8 mouse cellular contexts compared by ENCODE assay signal in the genomic region with DNA sequence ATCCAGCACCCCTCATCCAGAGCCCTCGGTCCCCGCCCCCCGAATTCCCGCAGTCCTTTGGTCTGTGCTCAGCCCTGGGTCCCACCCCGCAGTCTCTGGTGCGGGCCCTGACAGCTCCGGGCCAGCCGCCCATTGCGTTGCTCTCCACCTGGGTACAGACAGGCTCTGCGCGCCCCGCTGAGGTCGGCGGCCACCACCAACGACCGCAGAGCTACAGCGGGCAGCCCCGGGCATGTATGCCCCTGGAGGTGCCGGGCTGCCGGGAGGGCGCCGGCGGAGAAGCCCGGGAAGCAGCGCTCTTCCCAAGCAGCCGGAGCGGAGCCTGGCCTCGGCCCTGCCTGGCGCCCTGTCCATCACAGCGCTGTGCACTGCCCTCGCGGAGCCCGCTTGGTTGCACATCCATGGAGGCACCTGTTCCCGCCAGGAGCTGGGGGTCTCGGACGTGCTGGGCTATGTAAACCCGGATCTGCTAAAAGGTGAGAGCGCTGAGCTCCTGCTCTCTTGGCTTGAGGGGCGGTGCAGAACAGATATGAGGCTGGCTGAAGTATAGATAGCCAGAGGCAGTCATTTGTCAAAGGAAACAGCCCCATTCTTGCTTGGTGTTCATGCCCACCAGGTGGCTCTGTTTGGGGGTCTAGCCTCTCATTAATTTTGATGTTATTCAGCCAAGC. TPM values are rescaled to one million over a fixed set of nuclear protein-coding genes. Genes with fewer than 3 reads are reported as not detected.
A peak's percentile ranks its signal among the peaks of the same experiment; 100 is the strongest.
DNase-seq lines count a peak whose midpoint lies in the region; ATAC-seq and TF ChIP-seq lines count a peak whose summit lies in the region.

No protein-coding gene starts in this region.

- intact Hi-C loops in left cerebral cortex, postnatal 10 days (cut with DNase I), result no loop called here

- peak overlapping the region; percentile 88 for H3K4me3 ChIP-seq in cerebellum, adult 2 months (replicated peaks; ENCODE audit: insufficient read depth, low read depth, low read length)
- peak overlapping the region; percentile 99 for H3K4me3 ChIP-seq in hindbrain, embryonic 16.5 days (ENCODE audit: low read length)

- peak overlapping the region; percentile 89 for H3K9ac ChIP-seq in hindbrain, embryonic 16.5 days (ENCODE audit: low read depth, low read length)

- no peaks in the 10 kb centered on the region for H3K27me3 ChIP-seq in cerebellum, adult 2 months (ENCODE audit: control insufficient read depth, insufficient read depth, low read length)
- no peaks in the 10 kb centered on the region for H3K27me3 ChIP-seq in hindbrain, embryonic 16.5 days (replicated peaks; ENCODE audit: control insufficient read depth, insufficient read depth, low read length)

- no peak for TF ChIP-seq POLR2A in cerebellum, adult 2 months (IDR thresholded peaks at IDR 0.05; ENCODE audit: borderline replicate concordance, insufficient read depth, low read length)

- no peaks in the 10 kb centered on the region for H3K9me3 ChIP-seq in hindbrain, embryonic 16.5 days (ENCODE audit: control insufficient read depth, low read length)

- peak overlapping the region; percentile 68 for H3K27ac ChIP-seq in cerebellum, adult 2 months (ENCODE audit: insufficient read depth, low read length)
- peak overlapping the region; percentile 84 for H3K27ac ChIP-seq in hindbrain, embryonic 16.5 days (ENCODE audit: low read depth, low read length)

- H3K4me2 ChIP-seq in hindbrain, embryonic 16.5 days (ENCODE audit: low read length), result peak overlapping the region; percentile 92

- peak; percentile 74 for DNase-seq in Muller cell, postnatal 12 days (ENCODE audit: inconsistent ontology term)
- peak; percentile 64 to 66 for DNase-seq in cerebellum, adult 2 months
- peak; percentile 24 for DNase-seq in forelimb bud, embryonic 11.5 days (ENCODE audit: low read depth, low spot score)
- DNase-seq in left cerebral cortex, postnatal 10 days (ENCODE audit: extremely low spot score in 1 of 2, low spot score in 2 of 2), result peak; percentile 31 to 69
- peak; percentile 45 for DNase-seq in right cerebral cortex, postnatal 14 days
- DNase-seq in urinary bladder, postnatal 25 days (ENCODE audit: low spot score), result peak; percentile 23

- TF ChIP-seq CTCF in cerebellum, adult 2 months (IDR thresholded peaks at IDR 0.05; ENCODE audit: borderline replicate concordance, insufficient read depth, low read depth, low read length), result no peak

- ATAC-seq in hindbrain, embryonic 16.5 days, result peak; percentile 53
- peak; percentile 38 for ATAC-seq in megakaryocyte progenitor cell, adult 5-6 weeks (replicated peaks; ENCODE audit: poor library complexity)

- WGBS in cerebellum, adult 2 months, result under 1% methylated on average over 39 of the region's 39 CpGs
- under 1% methylated on average over 39 of the region's 39 CpGs for WGBS in hindbrain, embryonic 16.5 days

- H3K4me1 ChIP-seq in cerebellum, adult 2 months (ENCODE audit: control insufficient read depth, insufficient read depth, low read length), result peaks cover 7% of the 10 kb centered on the region; the same call in 1 of the 2 replicates
- peaks cover 37% of the 10 kb centered on the region for H3K4me1 ChIP-seq in hindbrain, embryonic 16.5 days (ENCODE audit: control insufficient read depth, insufficient read depth, low read depth, low read length)

- peaks cover 21% of the 10 kb centered on the region for H3K36me3 ChIP-seq in hindbrain, embryonic 16.5 days (ENCODE audit: control insufficient read depth, insufficient read depth, low read length)

RNA-seq across cellular contexts. Expression of a gene that starts 0.8 kb away (rescaled TPM):
- 77.9 and 80.3 TPM in 2 replicates for polyA plus RNA-seq in cerebellum, adult 2 months (2012; rRNA removed)
- 58.7 and 61.1 TPM in 2 replicates for polyA plus RNA-seq in hindbrain, embryonic 16.5 days (2015; fragmentation: Nextera tagmentation; extraction: Ambion mirVana)
- 100 to 1,000 TPM; 115 to 118 TPM for total RNA-seq in left cerebral cortex, postnatal 10 days (2021)
- 8.8 and 14.8 TPM in 2 replicates for total RNA-seq in megakaryocyte progenitor cell, adult 5-6 weeks (2015)
- total RNA-seq in megakaryocyte progenitor cell, adult 5-6 weeks (2017), result 27.0 and 28.1 TPM in 2 replicates

RNA-seq across cellular contexts. Expression of a gene that starts 0.9 kb away (rescaled TPM):
- 105 and 110 TPM in 2 replicates for polyA plus RNA-seq in cerebellum, adult 2 months (2012; rRNA removed)
- 59.0 and 61.6 TPM in 2 replicates for polyA plus RNA-seq in hindbrain, embryonic 16.5 days (2015; fragmentation: Nextera tagmentation; extraction: Ambion mirVana)
- 10 to 100 TPM; 62.5 to 66.0 TPM for total RNA-seq in left cerebral cortex, postnatal 10 days (2021)
- total RNA-seq in megakaryocyte progenitor cell, adult 5-6 weeks (2015), result 29.8 and 36.6 TPM in 2 replicates
- total RNA-seq in megakaryocyte progenitor cell, adult 5-6 weeks (2017), result 21.8 and 30.3 TPM in 2 replicates

RNA-seq across cellular contexts. Expression of a gene that starts 21.5 kb away (rescaled TPM):
- 88.7 and 92.2 TPM in 2 replicates for polyA plus RNA-seq in cerebellum, adult 2 months (2012; rRNA removed)
- polyA plus RNA-seq in hindbrain, embryonic 16.5 days (2015; fragmentation: Nextera tagmentation; extraction: Ambion mirVana), result 85.9 and 91.6 TPM in 2 replicates
- total RNA-seq in left cerebral cortex, postnatal 10 days (2021), result 100 to 1,000 TPM; 189 to 201 TPM
- 69.5 and 79.9 TPM in 2 replicates for total RNA-seq in megakaryocyte progenitor cell, adult 5-6 weeks (2015)
- total RNA-seq in megakaryocyte progenitor cell, adult 5-6 weeks (2017), result 134 and 138 TPM in 2 replicates

RNA-seq across cellular contexts. Expression of a gene that starts 40.3 kb away (rescaled TPM):
- polyA plus RNA-seq in cerebellum, adult 2 months (2012; rRNA removed), result 74.8 and 84.8 TPM in 2 replicates
- polyA plus RNA-seq in hindbrain, embryonic 16.5 days (2015; fragmentation: Nextera tagmentation; extraction: Ambion mirVana), result 40.1 and 51.3 TPM in 2 replicates
- total RNA-seq in left cerebral cortex, postnatal 10 days (2021), result 10 to 100 TPM; 82.6 to 85.2 TPM
- 57.5 and 62.1 TPM in 2 replicates for total RNA-seq in megakaryocyte progenitor cell, adult 5-6 weeks (2015)
- total RNA-seq in megakaryocyte progenitor cell, adult 5-6 weeks (2017), result 146 and 186 TPM in 2 replicates

RNA-seq across cellular contexts. Expression of a gene that starts 40.4 kb away (rescaled TPM):
- polyA plus RNA-seq in cerebellum, adult 2 months (2012; rRNA removed), result 1.00 and 1.1 TPM in 2 replicates
- 0.88 and 0.96 TPM in 2 replicates for polyA plus RNA-seq in hindbrain, embryonic 16.5 days (2015; fragmentation: Nextera tagmentation; extraction: Ambion mirVana)
- under 1 TPM; 0.67 to 0.81 TPM for total RNA-seq in left cerebral cortex, postnatal 10 days (2021)
- total RNA-seq in megakaryocyte progenitor cell, adult 5-6 weeks (2015), result 1.9 and 3.6 TPM in 2 replicates
- total RNA-seq in megakaryocyte progenitor cell, adult 5-6 weeks (2017), result 2.4 and 3.3 TPM in 2 replicates

Comparison
In these comparisons a context has a peak if more than half of its experiments do, and no peak if none do; other contexts are left out.
1. Peak in every context shown above with its lines: DNase-seq, ATAC-seq, H3K4me3 ChIP-seq and H3K27ac ChIP-seq.
2. DNase-seq: peak in every context shown above with its lines; median percentile 74 in Muller cell, postnatal 12 days; 65 in cerebellum, adult 2 months; 50 in left cerebral cortex, postnatal 10 days; 45 in right cerebral cortex, postnatal 14 days; 24 in forelimb bud, embryonic 11.5 days; 23 in urinary bladder, postnatal 25 days.
3. RNA of a gene that starts 0.8 kb away (total RNA-seq): 115 to 118 TPM in left cerebral cortex, postnatal 10 days; 8.8 to 28.1 TPM in megakaryocyte progenitor cell, adult 5-6 weeks; every median in the first group is over 4 times any median in the second.